Mouse (Mus musculus) stomach, postnatal 0 days (tissue): Measurements from ENCODE around the gene Ptgis. TPM values are rescaled to one million over a fixed set of nuclear protein-coding genes. Genes with fewer than 3 reads are reported as not detected.

Experiments used
- ATAC-seq: fragments of 200-750 bp; cut with Nextera tagmentation; 2 replicates; pipeline ENCODE4 v1.8.0; 2017; ENCODE audit not compliant: low FRiP score, low TSS enrichment
- DNase-seq: peaks from one replicate; pipeline ENCODE4 v3.0.0-alpha.2; 2016; ENCODE audit warnings: low spot score
- H3K27ac ChIP-seq: fragments of 300-500 bp; sonication (generic); replicated peaks from 2 replicates; pipeline ENCODE4 v1.5.1; 2014; ENCODE audit warnings: mild to moderate bottlenecking, control low read depth
- H3K27me3 ChIP-seq: fragments of 300-500 bp; sonication (generic); 2 replicates; pipeline ENCODE4 v1.6.1; 2014; ENCODE audit warnings: low read length; ENCODE audit not compliant: control insufficient read depth, insufficient read depth
- H3K36me3 ChIP-seq: fragments of 300-500 bp; sonication (generic); 2 replicates; pipeline ENCODE4 v1.6.1; 2014; ENCODE audit warnings: low read length, mixed read lengths; ENCODE audit not compliant: control insufficient read depth, insufficient read depth
- H3K4me1 ChIP-seq: fragments of 300-500 bp; sonication (generic); replicated peaks from 2 replicates; pipeline ENCODE4 v1.6.1; 2014; ENCODE audit warnings: antibody characterized with exemption; ENCODE audit not compliant: control insufficient read depth, insufficient read depth
- H3K4me2 ChIP-seq: fragments of 300-500 bp; sonication (generic); replicated peaks from 2 replicates; pipeline ENCODE4 v1.6.1; 2014; ENCODE audit warnings: low read depth, mild to moderate bottlenecking, control low read depth, moderate library complexity
- H3K4me3 ChIP-seq: fragments of 300-500 bp; sonication (generic); 2 replicates; pipeline ENCODE4 v1.5.1; 2014; ENCODE audit warnings: low read depth, low read length, control low read depth
- H3K9ac ChIP-seq: fragments of 300-500 bp; sonication (generic); 2 replicates; pipeline ENCODE4 v1.6.1; 2014; ENCODE audit warnings: mild to moderate bottlenecking, low read length, control low read depth, mixed read lengths
- H3K9me3 ChIP-seq: fragments of 300-500 bp; sonication (generic); 2 replicates; pipeline ENCODE4 v1.6.1; 2016; ENCODE audit warnings: low read length; ENCODE audit not compliant: control insufficient read depth
- CTCF ChIP-seq: IDR thresholded peaks from 2 replicates; pipeline ENCODE4 v1.5.1; 2016; ENCODE audit warnings: antibody characterized with exemption, low read depth, mild to moderate bottlenecking, moderate library complexity
- EP300 ChIP-seq: optimal IDR thresholded peaks from 2 replicates; pipeline ENCODE3; 2016; ENCODE audit warnings: antibody characterized with exemption
- WGBS: fragments of 180-500 bp; shearing (Covaris S2); extraction: QIAGEN DNeasy Blood & Tissue Kit; methylation state at CpG from one replicate; pipeline ENCODE4 v1.1.7; 2014; 5-methylcytosine and 5-hydroxymethylcytosine counted together
- polyA plus RNA-seq: library from polyadenylated mRNA; unstranded; fragments of >200 nt; fragmentation: Nextera tagmentation; extraction: Ambion mirVana; gene quantifications from 2 replicates; pipeline ENCODE4 v1.2.1, GENCODE M21; 2015

The Ptgis gene
- polyA plus RNA-seq, 1 experiment from 2014 or later = 26.7 TPM

- WGBS = 27% methylated on average over 3 of the region's 3 CpGs
- H3K27me3 ChIP-seq = no peaks in the 10 kb centered on the region
- TF ChIP-seq EP300 (no peak), CTCF (no peak)
- no peak overlapping the region for H3K27ac ChIP-seq
- H3K4me2 ChIP-seq = no peak overlapping the region
- H3K36me3 ChIP-seq = no peaks in the 10 kb centered on the region
- H3K9ac ChIP-seq = no peak overlapping the region
- DNase-seq (no peak), ATAC-seq (no peak)
- no peaks in the 10 kb centered on the region for H3K9me3 ChIP-seq
- H3K4me1 ChIP-seq = no peaks in the 10 kb centered on the region
- H3K4me3 ChIP-seq = no peak overlapping the region
These were observed 17.4 kb upstream of the Ptgis start for GRCm38 (mm10) chr2:167257790-167258189.

GRCm38 (mm10) chr2:167254808-167255207, 14.4 kb upstream of the Ptgis start:
- Histone ChIP-seq H3K27ac (no peak overlapping the region), H3K4me1 (0 out of 2 replicates have a peak, but pooled peaks cover 2% of the 10 kb centered on the region), H3K4me3 (no peak overlapping the region), H3K4me2 (no peak overlapping the region), H3K9ac (no peak overlapping the region), H3K36me3 (no peaks in the 10 kb centered on the region), H3K9me3 (no peaks in the 10 kb centered on the region), H3K27me3 (no peaks in the 10 kb centered on the region)
- 55% methylated on average over 6 of the region's 6 CpGs for WGBS
- no peak for TF ChIP-seq EP300
- no peak for TF ChIP-seq CTCF
- ATAC-seq = no peak
- no peak for DNase-seq

GRCm38 (mm10) chr2:167254185-167254584, 13.8 kb upstream of the Ptgis start:
- Histone ChIP-seq H3K27me3 (no peaks in the 10 kb centered on the region), H3K9ac (no peak overlapping the region), H3K27ac (0 out of 2 replicates have a peak overlapping the region, but pooled peaks have one; percentile 53), H3K4me2 (no peak overlapping the region), H3K4me1 (0 out of 2 replicates have a peak, but pooled peaks cover 2% of the 10 kb centered on the region), H3K36me3 (no peaks in the 10 kb centered on the region), H3K9me3 (no peaks in the 10 kb centered on the region), H3K4me3 (no peak overlapping the region)
- TF ChIP-seq CTCF = no peak
- TF ChIP-seq EP300 = no peak
- 49% methylated on average over 7 of the region's 7 CpGs for WGBS
- DNase-seq (no peak), ATAC-seq (peak; percentile 25; the same call in 1 of the 2 replicates)

- ATAC-seq (no peak), DNase-seq (no peak)
- 77% methylated on average over 5 of the region's 5 CpGs for WGBS
- H3K4me1 ChIP-seq = 0 out of 2 replicates have a peak, but pooled peaks cover 2% of the 10 kb centered on the region
- H3K9me3 ChIP-seq = no peaks in the 10 kb centered on the region
- no peaks in the 10 kb centered on the region for H3K36me3 ChIP-seq
- H3K9ac ChIP-seq = no peak overlapping the region
- no peak overlapping the region for H3K27ac ChIP-seq
- no peaks in the 10 kb centered on the region for H3K27me3 ChIP-seq
- no peak overlapping the region for H3K4me2 ChIP-seq
- no peak overlapping the region for H3K4me3 ChIP-seq
- TF ChIP-seq EP300 (no peak), CTCF (no peak)
These were observed 13.1 kb upstream of the Ptgis start for GRCm38 (mm10) chr2:167253476-167253875.

- TF ChIP-seq EP300 (no peak), CTCF (no peak)
- DNase-seq (no peak), ATAC-seq (0 out of 2 replicates have a peak, but pooled peaks have one; percentile 22)
- Histone ChIP-seq H3K36me3 (no peaks in the 10 kb centered on the region), H3K9me3 (no peaks in the 10 kb centered on the region), H3K9ac (no peak overlapping the region), H3K4me2 (no peak overlapping the region), H3K27ac (peak overlapping the region; percentile 65), H3K4me1 (0 out of 2 replicates have a peak, but pooled peaks cover 2% of the 10 kb centered on the region), H3K4me3 (no peak overlapping the region), H3K27me3 (no peaks in the 10 kb centered on the region)
- 11% methylated on average over 3 of the region's 3 CpGs for WGBS
These were observed 11.8 kb upstream of the Ptgis start for GRCm38 (mm10) chr2:167252057-167252687.

- peak; percentile 19; the same call in 1 of the 2 replicates for ATAC-seq
These were observed 10.4 kb upstream of the Ptgis start for GRCm38 (mm10) chr2:167250736-167251337.

More at GRCm38 (mm10) chr2:167250736-167251337, 10.4 kb upstream of the Ptgis start:
- 16% methylated on average over 7 of the region's 7 CpGs for WGBS
- Histone ChIP-seq H3K4me3 (no peak overlapping the region), H3K36me3 (no peaks in the 10 kb centered on the region), H3K9me3 (no peaks in the 10 kb centered on the region), H3K9ac (no peak overlapping the region), H3K27me3 (no peaks in the 10 kb centered on the region), H3K4me2 (peak overlapping the region; percentile 27; the same call in 1 of the 2 replicates), H3K4me1 (0 out of 2 replicates have a peak, but pooled peaks cover 2% of the 10 kb centered on the region), H3K27ac (peak overlapping the region; percentile 82)
- no peak for TF ChIP-seq CTCF
- no peak for TF ChIP-seq EP300
- peak; percentile 43 for DNase-seq
